Mouse (Mus musculus): ENCODE results near the gene Epha3.

The Epha3 gene

DNA sequence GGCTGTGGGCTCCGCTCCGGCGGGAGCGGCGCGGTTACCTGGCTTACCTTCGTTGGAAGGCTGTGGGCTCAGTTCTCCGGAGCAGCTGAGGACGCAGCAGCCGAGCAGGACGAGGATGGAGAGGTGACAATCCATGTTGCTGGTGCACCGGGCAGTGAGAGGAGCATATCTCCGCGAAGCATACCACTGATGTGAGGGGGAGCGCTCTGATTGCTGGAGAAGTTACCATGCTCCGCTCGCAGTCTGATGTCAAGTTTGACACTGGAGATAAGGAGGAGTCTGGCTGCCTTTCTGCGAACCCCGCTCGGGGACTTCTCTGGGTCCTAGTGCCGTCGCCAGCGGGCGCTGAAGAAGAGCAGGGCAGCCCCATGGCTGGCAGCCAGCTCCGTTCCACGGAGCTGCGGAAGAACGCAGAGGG lies at the start of gene Epha3:
Gene Epha3 (minus strand): TSS at position 263 of the 418 bp plus-strand sequence.
- DNase-seq (ENCODE audit: low read depth, low spot score): peak; percentile 74

DNA sequence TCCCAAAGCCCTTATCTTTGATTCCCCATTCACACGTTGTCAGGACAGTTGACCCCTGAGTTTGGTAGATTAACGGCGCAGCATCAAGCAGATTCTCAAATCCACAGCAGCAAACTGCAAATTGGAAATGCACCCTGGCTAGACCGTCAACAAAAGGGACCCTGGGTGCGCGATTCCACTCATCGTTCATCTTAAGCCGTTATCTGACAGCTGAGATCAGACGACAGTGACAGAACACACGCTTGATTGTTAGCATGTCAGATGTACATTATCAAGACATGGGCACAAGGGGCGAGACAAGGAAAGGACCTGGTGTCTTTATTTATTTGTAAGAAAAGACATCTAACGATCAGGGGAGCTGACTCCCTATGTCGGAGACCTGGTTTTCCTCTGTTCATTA lies 39.5 kb upstream of the Epha3 start:
- no peak for DNase-seq (ENCODE audit: low read depth, low spot score)

DNA sequence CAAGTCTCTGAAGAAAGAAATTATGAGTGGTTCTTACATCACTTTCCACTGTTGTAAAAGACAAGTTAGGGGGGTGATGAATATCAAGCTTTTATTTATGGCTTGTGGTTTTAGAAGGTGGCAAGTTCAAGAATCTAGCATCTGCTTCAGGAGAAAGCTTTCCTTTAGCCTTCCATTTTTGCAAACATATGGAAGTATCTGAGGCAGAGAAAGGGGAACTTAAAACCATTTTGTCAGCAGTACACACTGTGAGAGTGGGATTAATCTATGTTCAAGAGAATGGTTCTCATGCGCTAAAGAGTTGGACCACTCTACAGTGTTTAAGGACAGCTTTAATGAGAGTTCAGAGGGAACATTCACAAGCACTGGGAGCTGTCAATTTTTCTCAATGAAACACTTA lies 17.2 kb upstream of the Epha3 start:
- DNase-seq (ENCODE audit: low read depth, low spot score): no peak

DNA sequence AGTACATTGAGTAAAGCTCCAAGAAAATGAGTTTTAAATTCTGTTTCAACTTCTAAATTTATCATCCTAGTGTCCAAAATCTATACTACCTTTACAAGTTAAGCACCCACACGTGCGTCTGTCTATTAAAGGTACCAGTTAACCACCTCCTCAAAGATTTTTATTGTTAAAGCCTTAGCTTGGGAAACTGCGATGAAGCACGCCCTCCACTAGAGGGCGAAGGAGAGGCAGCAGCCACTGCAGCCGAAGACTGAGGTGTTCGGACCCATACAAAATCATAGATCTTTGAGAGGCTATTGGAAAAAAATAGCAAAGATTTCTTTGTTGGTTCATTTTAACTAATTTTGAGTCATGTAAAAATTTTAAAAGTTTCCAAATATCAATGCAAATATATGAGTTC lies 8.3 kb upstream of the Epha3 start:
- DNase-seq (ENCODE audit: low read depth, low spot score): peak; percentile 73

DNA sequence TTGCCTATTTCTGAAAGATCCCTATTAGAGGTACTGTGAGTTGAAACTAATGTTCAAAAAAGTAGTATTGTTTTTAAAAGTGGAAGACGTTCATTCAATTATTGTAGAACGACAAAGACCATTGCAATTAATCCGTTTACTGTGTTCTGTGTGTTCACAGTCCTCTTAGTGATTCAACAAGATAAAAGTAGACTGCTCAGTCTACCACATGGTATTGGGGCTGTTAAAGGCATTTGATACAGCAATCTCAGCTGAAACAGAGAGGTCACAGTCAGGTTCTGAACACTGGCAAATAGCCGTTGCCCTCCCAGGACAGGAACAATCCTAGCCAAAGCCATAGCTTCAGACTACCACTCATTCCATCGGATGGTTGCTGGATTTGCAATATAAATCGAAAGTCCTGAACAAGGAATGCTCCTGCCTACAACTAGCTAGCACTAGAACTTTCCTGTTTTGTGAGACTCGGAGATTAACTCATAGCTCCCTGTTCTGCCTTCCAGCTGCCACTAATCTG lies 545 bp upstream of the Epha3 start:
- DNase-seq (ENCODE audit: low read depth, low spot score): peak; percentile 2

DNA sequence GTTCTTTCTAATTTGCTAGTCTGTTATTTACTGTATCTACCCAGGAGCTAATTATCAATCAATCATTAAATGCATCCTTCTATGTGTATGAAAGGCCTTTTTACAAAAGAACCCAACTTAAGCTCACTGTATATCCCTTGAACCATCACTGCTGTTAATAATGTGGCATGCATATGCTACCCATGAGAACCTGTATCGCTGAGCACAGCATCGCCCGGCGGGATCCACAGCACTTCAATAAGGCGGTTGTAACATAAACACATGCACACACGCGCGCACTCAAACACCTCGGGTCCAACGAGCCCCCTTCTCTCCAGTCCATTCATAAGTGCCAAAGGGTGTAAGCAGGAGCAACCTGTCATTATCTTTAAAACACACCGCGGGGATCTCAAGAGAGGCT lies 794 bp downstream of the Epha3 start:
- DNase-seq (ENCODE audit: low read depth, low spot score): peak; percentile 12

DNA sequence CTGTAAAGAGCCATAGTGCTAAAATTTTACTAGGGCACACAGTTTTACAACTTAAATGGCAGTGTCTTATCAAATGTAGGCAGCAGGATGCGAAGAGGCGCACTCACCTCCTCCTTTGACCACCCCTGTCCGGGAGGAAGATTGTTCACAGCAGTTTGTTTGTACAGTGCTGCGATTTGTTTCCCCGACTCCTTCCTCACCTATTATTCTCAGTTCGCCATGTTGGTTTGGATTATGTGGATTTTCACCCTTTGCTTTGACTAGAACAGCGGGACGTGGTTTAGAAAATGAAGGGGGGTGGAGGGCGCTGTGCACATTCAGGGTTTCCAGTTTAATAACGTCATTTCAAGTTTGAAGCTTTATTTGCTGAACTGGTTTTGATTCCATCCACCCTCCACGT lies 6.4 kb downstream of the Epha3 start:
- no peak for DNase-seq (ENCODE audit: low read depth, low spot score)

DNA sequence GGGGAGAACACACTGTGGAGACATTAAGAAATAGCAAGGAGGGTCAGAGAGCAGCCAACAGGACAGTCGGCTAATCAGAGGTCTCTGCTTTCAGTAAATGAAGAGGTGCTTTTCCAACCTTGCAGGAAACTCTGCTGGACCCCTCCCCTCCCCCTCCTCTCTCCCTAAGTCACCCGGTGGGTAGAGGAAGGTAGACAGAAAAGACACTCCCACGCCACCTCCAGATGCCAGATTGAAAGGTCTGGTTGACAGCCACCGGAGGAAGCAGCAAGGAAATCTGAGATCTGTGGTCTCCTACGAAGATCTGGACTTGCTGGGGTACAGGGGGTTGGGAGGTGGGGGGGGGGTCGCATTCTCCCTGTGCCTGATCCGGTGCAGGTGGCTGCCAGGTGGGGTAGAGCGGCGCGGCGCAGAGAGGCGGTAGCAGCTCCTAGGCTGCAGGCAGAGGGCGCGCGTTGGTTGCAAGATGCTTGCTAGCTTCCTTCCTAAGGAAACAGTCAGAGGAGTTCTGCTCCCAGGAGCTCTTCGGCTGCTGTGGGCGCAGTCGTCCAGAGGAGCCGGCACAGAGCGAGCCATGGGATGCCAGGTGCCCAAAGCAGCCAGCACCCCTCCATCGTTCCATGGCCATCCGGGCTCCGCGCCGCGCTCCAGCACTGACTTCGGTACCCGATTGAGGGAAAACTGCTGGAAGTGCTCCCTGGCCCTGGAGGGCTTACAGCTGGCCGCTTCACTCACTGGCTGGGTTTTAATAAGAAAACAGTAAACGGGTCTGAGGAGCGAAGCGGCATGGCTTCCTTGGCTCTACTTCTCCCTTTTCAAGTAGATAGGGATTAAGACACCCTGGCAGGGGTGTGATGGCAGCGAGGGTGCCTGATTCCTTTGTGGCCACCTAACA lies 7.1 kb downstream of the Epha3 start:
- peak; percentile 82 for DNase-seq (ENCODE audit: low read depth, low spot score)

DNA sequence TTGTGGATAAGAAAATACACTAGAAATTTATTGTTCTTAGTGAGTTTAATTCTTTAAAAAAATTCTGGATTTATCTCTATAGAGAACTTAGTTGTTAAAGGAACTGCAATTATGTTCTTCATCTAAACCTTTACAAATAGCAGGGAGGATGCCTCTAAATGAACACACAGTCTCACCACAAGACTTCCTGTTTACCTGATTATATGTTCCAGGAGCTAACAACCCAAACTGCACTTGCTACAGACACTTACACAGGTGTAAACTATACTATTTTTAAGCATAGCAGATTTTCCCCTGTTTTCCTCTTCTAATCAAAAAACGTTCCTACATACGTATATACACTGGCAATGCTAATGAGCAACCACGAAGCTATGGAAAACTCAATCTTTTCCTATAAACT lies 13.7 kb downstream of the Epha3 start:
- no peak for DNase-seq (ENCODE audit: low read depth, low spot score)

DNA sequence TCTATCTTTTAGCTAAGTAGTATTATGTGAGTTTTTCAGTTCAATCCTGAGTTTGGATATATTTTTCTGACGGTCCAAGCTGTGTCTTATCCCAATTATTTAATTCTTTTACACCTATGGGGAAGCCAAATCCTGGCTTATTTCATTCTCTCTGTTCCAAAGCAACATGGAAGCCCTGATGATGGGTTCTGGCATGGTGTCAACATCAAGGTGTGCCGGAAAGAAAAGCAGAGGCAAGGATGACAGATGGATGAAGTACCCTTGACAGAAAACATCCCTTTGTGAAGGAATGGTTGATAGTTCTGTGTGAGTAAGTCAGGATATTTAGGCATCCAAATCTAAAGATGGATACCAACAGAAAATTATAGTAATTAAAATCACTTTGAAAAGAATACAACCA lies 21.1 kb downstream of the Epha3 start:
- no peak for DNase-seq (ENCODE audit: low read depth, low spot score)

DNA sequence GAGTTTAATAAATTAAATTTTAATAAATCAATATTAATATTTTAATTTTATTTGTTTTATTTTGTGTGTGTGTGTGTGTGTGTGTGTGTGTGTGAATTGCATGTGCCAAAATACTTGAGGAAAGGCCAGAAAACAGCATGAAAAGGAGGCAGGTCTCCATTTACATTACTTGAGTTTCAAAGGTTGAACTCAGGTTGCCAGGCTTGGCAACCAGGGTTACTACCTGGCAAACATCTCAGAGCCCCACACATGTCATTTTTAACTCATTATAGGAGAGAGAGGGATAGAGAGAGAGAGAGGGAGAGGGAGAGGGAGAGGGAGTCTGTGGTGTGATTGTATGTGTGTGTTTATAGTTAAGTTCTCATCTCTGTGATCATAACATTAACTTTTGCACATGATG lies 26.5 kb downstream of the Epha3 start:
- no peak for DNase-seq (ENCODE audit: low read depth, low spot score)

DNA sequence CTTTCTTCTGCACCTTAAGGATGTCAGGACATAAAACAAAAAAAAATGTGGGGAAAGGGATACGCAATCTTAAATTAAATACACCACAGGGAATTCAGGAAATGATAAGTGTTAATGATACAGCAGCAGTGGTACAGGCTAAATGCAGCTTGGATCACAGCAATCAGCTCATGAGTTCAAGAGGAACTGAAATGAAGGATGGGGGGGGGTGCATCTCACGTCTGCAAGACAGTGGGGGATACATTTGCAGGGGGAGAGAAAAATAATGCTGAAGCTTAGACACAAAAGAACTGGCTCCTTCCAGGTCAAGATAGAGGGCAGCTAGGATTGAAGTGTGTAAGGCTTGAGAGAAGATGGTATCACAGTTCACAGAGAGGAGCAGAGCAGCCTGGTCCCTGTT lies 42.8 kb downstream of the Epha3 start:
- no peak for DNase-seq (ENCODE audit: low read depth, low spot score)

DNA sequence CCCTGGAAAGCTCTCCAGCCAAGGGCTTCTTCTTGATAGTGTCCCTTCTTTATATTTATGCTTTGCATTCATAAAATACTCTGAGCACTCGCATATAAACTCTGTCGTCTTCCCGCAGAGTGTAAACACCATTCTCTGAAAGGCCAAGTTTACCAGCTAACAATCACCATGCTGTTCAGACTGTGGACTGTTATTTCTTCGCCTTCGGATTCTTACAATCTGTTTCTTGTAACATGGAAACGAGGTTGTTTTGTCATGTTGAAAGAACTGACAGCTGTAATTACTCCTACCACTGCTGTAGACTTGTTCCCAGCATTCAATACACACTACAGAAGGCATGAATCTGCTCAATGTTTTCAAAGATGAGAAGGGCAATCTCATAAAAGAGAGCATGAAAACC lies 46.4 kb downstream of the Epha3 start:
- DNase-seq (ENCODE audit: low read depth, low spot score): no peak

DNA sequence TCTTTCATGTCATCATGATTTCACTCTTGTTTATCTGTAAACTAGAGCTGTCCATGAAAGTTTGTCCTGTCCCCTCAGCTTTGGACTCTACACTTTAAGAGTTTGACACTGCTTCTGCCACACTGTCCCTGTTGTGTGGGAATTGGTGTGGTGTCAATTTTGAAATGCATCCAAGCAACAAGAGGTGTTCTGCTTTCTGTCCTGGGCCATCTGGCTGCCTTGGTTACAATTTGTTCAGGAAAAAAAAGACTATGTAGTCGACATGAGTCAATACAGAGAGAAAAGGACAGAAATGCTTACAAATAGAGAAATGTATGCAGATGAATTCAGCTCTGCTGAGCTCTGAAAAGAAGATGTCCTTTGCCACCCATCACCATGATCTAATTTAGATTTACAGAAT lies 47.3 kb downstream of the Epha3 start:
- DNase-seq (ENCODE audit: low read depth, low spot score): no peak

DNA sequence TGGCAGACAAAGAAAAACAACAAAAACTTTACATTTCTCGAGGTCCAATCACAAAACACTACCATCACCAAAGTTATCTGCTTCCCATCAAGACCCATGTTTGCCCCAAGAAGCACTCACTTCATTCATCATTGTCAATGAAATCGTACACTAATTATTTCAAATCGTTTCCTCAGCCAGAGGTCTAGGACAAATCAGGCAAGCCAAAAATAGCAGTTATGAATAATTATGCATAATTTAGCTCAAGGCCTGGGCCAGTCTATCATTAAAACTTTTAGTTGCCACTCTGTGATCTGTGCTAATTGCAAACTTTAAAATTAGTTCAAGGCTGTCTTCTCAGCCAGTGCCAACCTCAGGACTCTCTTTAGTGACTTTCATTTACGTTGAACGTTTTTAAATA lies 54.1 kb downstream of the Epha3 start:
- DNase-seq (ENCODE audit: low read depth, low spot score): no peak

DNA sequence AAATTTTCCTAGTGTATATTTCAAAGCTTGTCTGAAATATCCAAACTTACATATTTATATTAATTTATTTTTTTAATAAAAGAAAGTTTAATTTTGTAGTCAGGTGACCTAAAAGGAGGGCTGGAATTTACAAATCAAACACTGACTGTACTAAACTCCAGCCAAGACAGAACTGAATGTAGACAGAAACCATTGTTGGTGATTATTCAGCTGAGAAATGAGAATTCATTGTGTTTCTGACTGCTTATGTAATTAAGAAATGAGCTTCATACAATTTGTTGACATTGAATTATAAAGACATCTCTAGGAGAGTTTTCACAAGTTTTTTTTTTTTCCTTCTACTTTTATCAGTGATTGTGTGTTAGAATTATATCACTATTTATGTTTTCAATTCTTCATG lies 55.0 kb downstream of the Epha3 start:
- no peak for DNase-seq (ENCODE audit: low read depth, low spot score)

DNA sequence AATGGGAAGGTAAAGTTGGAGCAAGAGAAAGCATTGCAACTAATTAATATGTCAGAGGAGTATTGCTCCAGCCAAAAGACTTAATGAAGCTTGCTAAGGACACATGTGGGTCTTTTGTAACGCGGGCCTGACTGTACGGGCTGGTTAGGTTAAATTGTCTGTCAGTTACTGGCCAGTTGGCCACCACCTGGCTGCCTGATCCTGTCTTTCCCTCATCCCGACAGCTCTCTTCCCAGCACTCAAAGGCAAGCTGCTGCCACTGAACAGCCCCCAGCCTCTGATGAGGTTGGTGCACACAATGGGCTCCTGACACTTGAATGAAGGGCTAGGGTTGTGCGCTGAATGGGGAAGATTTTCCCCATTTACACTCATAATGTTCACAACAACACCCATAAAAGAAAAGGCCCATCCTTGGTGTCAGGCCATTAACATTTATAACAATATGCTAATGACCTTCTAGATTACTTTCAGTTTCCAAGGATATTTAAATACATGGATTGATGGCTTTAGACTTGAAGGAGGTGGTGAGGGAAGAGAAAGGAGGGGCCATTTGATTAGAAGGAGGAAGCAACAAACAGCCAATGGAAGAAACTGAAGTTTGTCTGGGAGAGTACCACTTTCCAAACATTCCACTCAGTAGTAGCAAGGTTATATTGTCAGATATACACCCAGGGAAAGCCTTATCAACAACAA lies 57.4 kb downstream of the Epha3 start:
- DNase-seq (ENCODE audit: low read depth, low spot score): peak; percentile 43

DNA sequence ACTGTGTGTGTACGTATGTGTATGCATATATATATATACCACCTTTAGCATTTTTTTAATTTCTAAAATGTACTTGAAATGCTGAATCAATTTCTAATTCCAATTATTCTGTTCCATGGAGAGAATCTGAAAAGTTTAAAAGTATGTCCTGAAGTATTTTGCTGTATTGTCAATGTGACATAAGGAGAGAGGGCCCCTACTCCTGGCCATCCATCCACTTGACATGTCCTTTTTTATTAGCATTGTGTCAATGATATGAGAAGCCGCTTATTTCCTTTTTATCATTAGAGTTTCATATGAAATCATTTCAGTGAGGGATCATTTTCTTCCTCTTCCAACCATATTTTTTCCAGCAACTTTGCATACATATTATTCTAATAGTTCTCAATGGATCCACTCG lies 58.0 kb downstream of the Epha3 start:
- no peak for DNase-seq (ENCODE audit: low read depth, low spot score)

DNA sequence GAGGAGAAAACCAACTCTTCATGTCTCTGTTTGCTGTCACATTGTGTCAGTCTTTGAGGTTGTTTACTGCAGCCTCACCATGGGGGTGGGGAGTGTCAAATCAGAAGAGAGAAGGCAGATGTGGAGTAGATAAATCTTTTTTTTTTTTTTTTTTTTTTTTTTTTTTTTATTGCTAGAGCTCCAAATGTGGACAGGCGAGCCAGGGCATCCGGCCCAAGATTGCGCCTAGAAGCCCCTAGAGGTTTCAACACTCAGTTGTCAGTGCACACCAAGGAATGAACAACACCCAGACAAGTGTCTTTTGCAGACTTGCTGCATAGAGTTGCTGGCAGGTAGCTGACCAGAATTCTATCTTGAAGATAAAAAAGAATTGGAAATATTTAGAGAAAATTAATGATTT lies 62.5 kb downstream of the Epha3 start:
- DNase-seq (ENCODE audit: low read depth, low spot score): no peak

DNA sequence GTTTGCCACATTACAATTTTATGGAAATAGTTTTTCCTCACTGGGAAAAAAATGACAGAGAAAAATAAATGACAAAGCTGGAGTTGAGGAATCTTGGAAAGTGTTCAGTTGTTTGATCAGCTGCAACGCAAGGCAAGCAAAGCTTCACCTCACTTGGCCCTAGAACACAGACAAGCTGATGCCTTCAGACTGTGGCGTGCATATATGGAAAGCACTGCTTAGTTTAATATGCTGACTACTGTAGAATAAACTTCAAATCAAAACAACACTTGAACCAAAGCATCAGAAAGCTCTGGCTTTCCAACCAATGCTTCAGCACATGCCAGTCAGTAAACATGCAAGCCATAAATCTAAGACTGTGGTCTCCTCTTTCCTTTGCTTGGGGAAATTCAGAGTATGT lies 65.6 kb downstream of the Epha3 start:
- DNase-seq (ENCODE audit: low read depth, low spot score): no peak

DNA sequence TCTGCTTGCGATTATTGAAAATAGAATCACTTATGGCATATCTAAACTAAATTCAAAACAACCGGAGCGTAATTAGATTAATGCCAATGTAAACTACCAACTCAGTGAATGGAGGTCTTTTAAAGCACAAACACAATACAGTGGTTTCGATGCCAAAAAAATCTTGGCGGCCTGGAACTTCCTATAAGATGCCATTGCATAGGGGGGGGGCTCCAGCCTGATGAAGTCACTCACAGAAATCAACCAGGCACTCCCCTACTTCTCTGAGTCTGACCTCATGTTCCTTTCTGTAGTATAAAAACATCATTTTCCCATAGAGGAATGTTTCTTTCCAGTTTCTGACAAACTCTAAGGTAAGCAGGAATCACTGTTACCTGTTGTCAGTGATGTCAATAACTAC lies 69.7 kb downstream of the Epha3 start:
- no peak for DNase-seq (ENCODE audit: low read depth, low spot score)

DNA sequence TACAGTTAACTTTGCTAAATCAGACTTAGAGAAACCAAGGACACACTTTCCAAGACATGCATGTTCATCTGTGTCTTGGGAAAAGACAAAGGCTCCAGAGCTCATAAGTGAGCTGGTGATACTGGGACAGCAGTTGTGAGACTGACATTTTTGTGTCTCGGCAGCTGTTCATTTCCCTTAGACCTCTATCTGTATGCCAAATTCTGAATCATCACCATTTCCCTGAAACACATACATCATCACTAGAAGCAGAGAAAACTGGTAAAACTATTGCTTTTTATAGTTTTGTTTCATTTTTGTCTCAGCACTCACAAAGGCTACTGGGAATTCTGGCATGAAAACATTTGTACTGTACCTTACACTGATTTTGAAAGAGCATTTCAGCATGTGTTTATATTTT lies 70.2 kb downstream of the Epha3 start:
- no peak for DNase-seq (ENCODE audit: low read depth, low spot score)

DNA sequence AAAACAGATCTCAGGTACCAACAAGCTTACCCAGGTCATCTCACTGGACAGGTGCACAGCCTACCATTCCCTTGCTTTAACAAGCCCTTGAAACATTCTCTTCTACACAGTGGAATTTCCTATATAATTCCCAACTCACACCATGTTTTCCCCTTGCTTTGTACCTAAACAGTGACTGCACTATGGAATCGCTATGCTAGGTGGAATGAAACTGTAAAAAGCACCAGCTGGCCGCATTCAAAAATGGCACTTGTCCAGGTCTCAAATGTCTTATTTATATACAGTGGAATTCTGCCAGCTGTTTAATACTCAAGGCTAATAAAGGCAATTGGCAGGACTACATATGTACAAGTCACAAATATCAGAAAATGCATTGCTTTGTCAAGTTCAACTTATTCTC lies 71.9 kb downstream of the Epha3 start:
- DNase-seq (ENCODE audit: low read depth, low spot score): no peak

Measured in ZHBTc4 (cell line).